Mouse (Mus musculus) hematopoietic stem cell, adult 5-6 weeks (primary cell): ENCODE measurements around the gene Neurl4. TPM values are rescaled to one million over a fixed set of nuclear protein-coding genes. Genes with fewer than 3 reads are reported as not detected.
A peak's percentile ranks its signal among the peaks of the same experiment; 100 is the strongest.
"Not testable (repeated sequence)": the region's sequence is repeated elsewhere in the genome, so short reads cannot be mapped to it uniquely, and the experiment has no call there.

Experiments
- ATAC-seq, 2 experiments: fragments of 125-278 bp in 1 of 2; replicated peaks in 1 of 2; 2 replicates each; pipeline ENCODE4 v1.8.0; 2016 to 2017; ENCODE audit warnings: inconsistent platforms in 2 of 2, mild to moderate bottlenecking in 2 of 2, moderate number of reproducible peaks in 2 of 2, low read depth in 1 of 2, moderate TSS enrichment in 1 of 2; ENCODE audit not compliant: low FRiP score in 2 of 2, poor library complexity in 2 of 2, severe bottlenecking in 2 of 2, insufficient read depth in 1 of 2, low TSS enrichment in 1 of 2
- total RNA-seq: library from RNA; stranded (forward); fragments of 172-1452, 232-1000 nt; gene quantifications from 2 replicates; pipeline ENCODE4 v1.2.3, GENCODE M21; 2017

The Neurl4 gene
- total RNA-seq, 1 experiment from 2014 or later: 34.1 TPM

- ATAC-seq: no peak; a peak in 1 of 4 replicates
Measured at GRCm38 (mm10) chr11:69920266-69921031, 19.6 kb downstream of the Neurl4 start.

- peak; percentile 77 to 87 for ATAC-seq
Measured at GRCm38 (mm10) chr11:69921114-69922011, 20.5 kb downstream of the Neurl4 start, which contains the start of gene Eif5a. Eif5a (minus strand) TSS chr11:69921958.

GRCm38 (mm10) chr11:69922012-69922756 is 21.3 kb downstream of the Neurl4 start:
- no peak for ATAC-seq

DNA sequence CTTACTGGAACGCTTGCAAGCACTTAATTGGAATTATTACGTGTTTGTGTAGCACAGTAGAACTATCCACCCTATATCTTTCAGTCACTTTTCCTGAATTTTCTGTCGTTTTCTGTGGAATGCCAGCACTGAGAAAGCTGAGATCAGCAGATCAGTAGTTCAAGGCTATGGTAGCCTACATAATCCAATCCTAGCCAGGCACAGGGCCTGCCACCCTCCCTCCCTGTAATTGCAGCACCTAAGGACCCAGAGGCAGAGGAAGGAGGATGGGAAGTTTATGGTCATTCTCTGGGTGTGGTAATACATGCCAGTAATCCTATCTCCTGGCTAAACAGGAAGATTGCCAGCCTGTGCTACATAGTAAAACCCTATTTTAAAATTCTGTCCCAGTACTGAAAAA is 21.9 kb downstream of the Neurl4 start:
- ATAC-seq: no peak

- ATAC-seq: no peak
Measured at GRCm38 (mm10) chr11:69927501-69927900, 26.6 kb downstream of the Neurl4 start.

- no peak for ATAC-seq
Measured at GRCm38 (mm10) chr11:69929712-69930111, 28.8 kb downstream of the Neurl4 start.

DNA sequence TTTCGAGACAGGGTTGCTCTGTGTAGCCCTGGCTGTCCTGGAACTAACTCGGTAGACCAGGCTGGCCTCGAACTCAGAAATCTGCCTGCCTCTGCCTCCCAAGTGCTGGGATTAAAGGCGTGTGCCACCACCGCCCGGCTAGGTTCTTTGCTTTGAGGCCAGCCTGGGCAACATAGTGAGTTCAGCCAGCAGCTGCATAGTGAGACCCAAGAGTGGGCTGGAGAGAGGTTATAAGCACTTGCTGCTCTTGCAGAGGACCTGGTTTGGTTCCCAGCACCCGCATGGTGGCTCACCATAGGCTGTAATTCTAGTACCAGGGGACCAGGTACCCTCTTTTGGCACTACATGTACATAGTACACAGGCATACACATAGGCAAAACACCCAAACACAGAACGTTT is 29.3 kb downstream of the Neurl4 start:
- ATAC-seq: not testable (repeated sequence)

DNA sequence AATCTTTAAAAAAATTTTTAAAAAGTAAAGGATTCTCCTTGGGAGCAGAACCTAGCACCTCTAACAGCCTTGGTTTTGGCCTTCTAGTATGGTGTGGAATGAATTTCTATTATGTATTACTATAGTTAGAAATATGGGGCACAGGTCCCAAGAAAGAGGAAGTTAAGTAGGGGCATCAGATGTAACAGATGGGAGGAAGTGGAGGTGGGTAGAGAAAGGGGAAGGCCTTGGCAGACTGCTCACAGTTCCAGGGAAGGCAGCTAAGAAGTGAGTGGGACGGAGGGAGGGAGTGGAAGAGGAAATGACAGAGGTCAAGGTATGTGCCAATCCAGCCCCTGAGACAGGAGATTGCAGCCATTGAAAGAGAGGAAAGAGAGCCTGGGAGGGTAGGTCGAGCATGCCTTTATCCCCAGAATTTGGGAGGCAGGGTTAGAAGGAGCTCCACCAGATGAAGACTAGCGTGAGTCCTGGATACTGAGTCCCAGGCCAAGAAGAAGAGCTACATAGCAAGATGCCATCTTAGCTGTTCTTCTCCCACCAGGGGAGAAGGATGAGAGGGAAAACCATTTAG is 30.2 kb downstream of the Neurl4 start:
- ATAC-seq: peak; percentile 87 to 95

GRCm38 (mm10) chr11:69931769-69932168 is 30.9 kb downstream of the Neurl4 start:
- ATAC-seq: no peak

- no peak for ATAC-seq
Measured at GRCm38 (mm10) chr11:69932254-69932653, 31.4 kb downstream of the Neurl4 start.

DNA sequence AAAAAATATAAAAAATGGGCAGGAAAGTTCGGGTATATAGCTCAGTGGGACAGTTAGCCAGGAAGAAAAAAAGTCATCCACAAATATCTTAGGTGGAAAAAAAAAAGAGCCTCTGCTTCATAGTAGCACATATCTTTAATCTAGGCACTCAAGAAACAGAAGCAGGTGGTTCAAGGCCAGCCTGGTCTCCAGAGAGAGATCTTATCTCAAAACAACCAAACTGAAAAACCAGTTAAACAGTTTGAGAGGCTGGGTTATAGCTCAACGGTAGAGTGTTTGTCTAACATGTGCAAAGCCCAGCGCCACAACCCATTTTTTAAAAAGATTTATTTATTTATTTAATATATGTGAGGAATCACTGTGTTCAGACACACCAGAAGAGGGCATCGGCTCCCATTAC is 32.2 kb downstream of the Neurl4 start:
- no peak for ATAC-seq

DNA sequence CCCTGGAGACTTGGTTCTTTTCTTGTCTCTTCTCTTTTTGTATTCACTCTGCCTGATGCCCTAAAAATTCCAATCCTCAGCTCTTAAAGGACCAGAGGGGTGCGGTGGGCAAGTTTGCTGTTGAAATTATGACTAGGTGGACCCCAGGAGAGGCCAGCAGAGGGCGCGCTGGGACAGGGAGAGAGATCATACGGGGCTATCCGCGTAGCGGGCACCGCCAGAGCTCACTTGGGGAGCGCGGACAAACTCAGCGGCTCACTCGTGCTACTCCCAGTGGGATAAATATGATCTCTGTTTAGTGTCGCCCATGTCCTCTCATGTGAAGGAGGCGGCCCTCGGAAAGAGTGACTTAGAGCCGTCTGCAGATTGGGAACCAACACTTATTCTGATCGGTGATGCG is 33.3 kb downstream of the Neurl4 start:
- peak; percentile 61 to 69 for ATAC-seq

- no peak for ATAC-seq
Measured at GRCm38 (mm10) chr11:69934681-69935080, 33.8 kb downstream of the Neurl4 start.

DNA sequence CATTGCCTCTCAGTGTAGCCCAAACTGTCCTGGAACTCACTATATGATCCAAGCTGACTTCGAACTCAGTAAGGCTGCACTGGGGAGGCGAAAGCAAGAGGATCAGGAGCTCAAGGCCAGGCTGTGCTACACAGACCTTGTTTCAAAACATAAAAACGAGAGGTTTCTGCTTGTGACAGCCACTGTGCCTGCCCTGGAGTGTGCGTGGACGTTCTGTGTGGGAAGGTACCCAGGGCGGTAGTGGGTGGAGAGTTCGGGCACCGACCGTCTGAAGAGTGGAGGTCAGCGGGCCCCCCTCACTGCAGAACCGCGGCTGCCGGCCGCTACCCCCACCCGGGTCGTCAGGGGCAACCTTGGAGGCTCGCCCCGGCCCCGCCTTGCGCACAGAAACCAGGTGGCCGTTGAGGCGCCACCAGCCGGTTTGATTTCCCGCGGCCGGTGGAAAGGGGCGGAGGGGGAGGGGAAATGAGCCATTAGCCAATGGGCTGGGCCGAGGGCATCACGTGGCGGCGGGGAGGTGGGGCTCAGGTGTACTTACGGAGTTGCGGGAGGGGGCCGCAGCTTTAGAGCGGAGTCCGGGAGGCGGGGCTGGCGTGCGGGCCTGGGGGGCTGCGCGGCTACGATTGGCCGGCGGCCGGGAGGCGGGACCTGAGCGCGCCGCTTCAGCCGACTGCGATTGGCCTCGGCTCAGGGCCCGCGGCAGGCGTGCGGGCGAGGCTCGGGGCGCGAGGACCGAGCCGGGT is 34.4 kb downstream of the Neurl4 start, which contains the start of gene Ybx2:
Ybx2 (plus strand) TSS at position 660 of the 743 bp plus-strand sequence.
- peak in 1 of 2 experiments; percentile 33; a peak in 3 of 4 replicates for ATAC-seq

GRCm38 (mm10) chr11:69936156-69936555 is 35.3 kb downstream of the Neurl4 start:
- ATAC-seq: no peak

GRCm38 (mm10) chr11:69936714-69937347 is 36.0 kb downstream of the Neurl4 start:
- ATAC-seq: no peak
